Mouse (Mus musculus): ENCODE results near the gene Cyp2c39.
"Not testable (repeated sequence)": the region's sequence is repeated elsewhere in the genome, so short reads cannot be mapped to it uniquely, and the experiment has no call there.

The Cyp2c39 gene

GRCm38 (mm10) chr19:39510534-39510933 is at the start of gene Cyp2c39:
Gene Cyp2c39, plus strand, starts transcription at chr19:39510862.
- DNase-seq: no peak

GRCm38 (mm10) chr19:39462941-39463340 is 47.7 kb upstream of the Cyp2c39 start, which contains the start of gene Cyp2c38:
Gene Cyp2c38, minus strand, starts transcription at chr19:39463075.
- DNase-seq: no peak

DNA sequence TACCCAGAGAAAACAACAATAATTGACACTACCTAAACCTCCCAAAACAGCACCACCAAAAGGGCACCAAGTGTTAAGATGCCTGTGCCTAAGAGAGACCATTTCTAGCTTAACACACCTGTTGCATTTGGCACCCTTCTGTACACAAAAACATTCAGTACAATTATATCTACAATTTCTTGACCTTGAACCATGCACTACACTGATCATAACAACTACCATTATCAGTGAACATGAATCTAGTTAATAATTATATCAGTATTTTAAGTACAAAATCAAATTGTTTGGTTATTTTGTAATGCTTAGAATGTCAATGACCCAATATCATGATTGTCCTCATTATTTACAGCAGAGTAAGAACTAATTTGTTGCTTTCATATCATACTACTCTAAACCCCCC is 46.7 kb upstream of the Cyp2c39 start:
- DNase-seq: no peak

DNA sequence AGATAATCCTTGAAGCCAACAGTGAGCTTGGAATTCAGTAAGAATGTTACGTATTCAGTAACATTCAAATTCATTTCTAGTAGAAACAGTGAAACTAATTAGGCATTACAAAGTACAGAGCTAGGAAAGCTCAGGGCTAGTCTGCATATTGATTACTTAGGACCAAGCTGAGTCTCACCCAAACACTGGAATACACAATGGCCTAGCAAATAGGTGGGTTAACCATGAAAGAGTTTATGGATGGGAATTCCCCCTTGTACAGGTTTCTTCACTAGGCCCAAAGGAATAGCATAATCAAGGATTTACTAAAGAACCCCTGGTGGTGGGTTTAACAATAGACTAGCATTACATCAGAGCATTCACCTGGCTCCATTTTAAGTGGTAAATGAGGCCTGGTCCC is 26.7 kb upstream of the Cyp2c39 start:
- not testable (repeated sequence) for DNase-seq

DNA sequence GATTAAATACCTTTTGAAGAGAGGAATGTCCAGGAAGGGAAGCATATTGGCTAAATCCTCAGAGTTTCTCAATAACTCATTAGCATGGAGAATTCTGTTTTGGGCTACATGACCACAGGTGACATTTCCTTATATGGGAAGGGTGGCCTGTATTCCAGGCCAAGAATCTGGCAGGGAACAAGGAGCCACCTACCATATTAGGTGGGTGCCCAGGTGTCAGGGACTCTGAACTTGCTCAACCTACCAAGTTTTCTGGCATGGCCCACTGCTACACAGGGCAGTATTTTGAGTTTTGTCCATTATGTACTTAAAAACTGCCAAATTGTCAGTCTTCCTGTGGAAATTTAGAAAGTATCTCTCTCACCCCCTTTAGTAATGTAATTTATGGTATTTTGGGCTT is 4.3 kb upstream of the Cyp2c39 start:
- DNase-seq: no peak

DNA sequence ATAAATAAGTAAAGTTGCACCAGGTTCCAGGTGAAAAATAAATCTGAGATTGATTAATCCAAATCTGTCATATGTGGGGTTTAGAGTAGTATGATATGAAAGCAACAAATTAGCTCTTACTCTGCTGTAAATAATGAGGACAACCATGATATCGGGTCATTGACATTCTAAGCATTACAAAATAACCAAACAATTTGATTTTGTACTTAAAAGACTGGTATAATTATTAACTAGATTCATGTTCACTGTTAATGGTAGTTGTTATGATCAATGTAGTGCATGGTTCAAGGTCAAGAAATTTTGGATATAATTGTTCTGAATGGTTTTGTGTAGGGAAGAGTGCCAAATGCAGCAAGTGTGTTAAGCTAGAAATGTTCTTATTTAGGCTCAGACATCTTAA is 1.1 kb upstream of the Cyp2c39 start:
- DNase-seq: no peak
